Mouse (Mus musculus): ENCODE data around the gene Sez6. TPM values are rescaled to one million over a fixed set of nuclear protein-coding genes. Genes with fewer than 3 reads are reported as not detected.
A peak's percentile ranks its signal among the peaks of the same experiment; 100 is the strongest.

Sez6 gene
- total RNA-seq, 1 experiment from 2014 or later, result 3.8 TPM

DNA sequence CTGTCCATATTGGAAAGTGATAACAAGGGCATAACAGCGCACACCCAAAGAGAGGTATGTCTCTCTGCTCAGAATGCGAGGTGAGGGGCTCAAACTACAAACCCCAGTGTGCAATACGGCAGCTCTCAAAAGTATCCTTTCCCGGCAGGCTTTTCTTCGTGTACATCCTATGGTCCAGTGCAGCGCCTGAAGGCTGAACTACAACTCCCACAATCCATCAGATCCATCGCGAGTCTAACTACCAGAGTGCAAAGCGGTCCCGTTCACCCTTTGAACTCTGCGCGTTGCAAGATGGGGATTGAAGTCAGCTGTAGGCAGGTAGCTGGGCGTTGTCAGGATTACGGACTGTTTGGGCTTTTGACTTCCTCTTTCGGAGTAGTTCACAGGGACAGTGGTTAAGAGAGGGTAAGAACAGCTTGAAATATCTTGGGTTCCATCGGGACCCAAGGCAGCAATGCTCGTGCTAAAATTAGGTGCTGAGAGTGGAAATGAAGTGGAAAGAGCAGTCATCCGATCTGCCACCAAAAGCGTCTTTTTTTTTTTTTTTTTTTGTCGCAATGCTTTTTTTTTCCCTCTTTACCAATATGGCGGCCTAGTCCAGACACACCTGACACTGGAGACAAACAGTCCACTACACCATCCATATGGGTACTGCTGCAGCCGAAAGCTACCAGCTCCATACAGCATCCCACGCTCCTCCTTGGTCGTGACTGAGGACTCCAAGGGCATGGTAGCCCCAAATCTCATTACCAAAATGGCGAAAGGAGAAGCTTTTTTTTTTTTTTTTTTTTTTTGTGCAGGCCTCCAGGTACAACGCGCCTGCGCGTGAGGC, 51.2 kb downstream of the Sez6 start:
- DNase-seq, result peak; percentile 94

DNA sequence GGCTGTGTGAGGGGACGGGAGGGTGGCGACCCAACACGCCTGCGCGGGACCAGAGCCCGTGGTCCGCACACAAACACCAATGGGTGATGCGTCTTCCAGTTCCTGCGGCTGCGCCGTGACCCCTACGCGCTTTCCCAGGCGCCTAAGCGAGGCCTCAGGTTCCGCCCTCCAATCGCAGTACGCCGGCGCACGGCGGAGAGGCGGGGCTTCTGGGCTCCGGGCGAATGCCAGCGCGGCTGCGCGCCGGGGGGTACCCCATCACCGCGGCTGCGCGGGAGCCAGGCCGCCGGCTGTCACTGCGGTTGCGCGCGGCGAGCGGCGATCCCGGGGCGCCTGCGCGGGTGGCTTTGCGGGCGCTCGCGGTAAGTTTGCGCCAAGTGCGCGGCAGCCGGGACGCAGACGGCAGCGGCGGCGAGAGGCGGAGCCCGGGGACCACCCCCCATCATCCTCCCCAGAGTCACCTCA, 51.9 kb downstream of the Sez6 start, which contains the start of gene Phf12:
TSS of gene Phf12 (plus strand) at position 314 of the 465 bp plus-strand sequence.
- peak; percentile 100 for DNase-seq

DNA sequence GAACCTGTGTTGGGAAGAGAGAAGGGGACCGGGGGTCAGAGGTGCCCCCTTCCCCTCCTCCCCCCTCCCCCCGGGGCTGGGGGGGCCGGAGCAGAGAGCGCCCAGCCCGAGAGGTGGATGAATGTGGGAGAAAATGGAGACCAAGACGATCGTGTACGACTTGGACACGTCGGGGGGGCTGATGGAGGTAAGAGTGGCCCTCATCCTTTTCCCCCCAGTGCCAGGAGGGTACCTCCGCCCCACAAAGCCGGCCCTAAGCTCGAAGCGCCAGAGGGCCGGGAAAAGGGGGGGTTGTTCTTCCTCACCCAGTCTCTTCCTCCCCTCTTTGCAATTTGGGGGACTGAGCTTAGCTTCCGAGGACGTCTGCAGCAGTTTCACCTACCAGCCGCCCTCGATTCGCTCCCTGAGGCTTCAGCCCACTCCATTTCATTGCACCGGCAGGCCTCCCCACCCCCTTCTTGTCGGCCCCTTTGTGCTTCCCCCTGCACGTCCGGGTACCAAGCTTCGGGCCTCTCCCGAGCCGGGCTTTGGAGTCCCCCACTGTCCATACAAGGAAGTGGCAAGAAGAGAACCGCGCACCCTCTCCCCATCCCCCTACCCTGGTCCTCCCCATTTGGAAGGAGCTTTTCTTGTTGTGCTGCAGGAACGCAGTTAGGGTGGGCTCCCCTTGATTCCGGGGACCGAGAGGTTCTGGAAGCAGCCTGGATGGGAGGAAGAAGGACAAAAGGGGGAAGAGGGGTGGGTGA, 52.8 kb downstream of the Sez6 start:
- peak; percentile 83 for DNase-seq

DNA sequence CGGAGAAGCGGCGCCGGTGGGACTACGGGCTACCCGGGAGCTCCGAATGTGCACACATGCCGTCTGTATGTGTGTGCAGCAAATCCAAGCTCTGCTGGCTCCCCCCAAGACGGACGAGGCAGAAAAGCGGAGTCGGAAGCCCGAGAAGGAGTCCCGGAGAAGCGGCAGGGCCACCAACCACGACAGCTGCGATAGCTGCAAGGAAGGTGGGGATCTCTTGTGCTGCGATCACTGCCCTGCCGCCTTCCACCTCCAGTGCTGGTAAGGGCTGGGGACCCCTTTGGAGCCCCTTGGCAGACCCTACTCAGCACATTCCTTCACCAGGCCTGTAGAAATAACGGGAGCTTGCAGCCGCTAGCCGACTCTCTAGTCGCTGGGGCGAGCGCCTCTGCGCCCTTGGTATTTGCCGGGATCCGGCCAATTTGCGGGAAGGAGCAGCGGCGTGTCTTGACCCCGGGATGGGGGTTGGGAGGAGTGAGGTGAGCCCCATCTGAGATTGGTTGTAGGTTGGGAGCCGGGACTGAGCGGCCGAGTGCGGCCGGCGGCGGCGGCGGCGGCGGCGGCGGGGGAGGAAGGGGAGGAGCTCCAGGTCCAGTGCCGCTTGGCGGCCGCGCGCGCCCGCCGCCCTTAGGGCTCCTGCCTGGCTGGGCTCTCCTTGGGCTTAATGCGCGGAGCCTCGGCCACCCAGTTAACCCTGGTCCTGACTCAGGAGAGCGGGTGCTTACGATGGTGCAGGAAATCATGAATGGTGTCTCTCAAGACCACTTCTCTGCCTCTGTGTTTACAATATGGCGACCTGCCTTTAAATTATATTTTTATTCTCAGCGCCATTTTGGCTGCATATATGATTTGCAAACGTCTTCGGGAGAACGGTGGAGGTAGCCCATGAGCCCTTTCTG, 53.6 kb downstream of the Sez6 start:
- peak; percentile 88 for DNase-seq

DNA sequence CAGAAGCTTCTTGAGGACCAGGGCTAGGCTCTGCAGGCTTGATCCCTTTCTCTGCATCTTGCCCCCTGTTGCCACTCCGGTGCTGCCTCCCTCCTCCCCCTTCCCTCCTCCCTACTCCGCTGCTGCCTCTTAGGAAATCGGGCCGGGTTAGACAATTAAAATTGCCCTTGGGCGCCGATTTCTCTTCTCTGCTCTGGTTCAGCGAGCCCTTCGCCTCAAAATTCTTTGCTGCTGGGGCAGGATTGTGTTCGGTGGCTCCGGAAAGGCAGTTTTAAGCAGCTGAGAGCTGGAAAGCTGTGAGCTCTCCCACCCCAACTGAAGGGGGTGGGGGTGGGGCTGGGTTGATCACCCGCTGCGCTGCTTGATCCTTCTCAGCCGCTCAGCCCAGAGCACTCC, 54.2 kb downstream of the Sez6 start:
- DNase-seq, result peak; percentile 79

DNA sequence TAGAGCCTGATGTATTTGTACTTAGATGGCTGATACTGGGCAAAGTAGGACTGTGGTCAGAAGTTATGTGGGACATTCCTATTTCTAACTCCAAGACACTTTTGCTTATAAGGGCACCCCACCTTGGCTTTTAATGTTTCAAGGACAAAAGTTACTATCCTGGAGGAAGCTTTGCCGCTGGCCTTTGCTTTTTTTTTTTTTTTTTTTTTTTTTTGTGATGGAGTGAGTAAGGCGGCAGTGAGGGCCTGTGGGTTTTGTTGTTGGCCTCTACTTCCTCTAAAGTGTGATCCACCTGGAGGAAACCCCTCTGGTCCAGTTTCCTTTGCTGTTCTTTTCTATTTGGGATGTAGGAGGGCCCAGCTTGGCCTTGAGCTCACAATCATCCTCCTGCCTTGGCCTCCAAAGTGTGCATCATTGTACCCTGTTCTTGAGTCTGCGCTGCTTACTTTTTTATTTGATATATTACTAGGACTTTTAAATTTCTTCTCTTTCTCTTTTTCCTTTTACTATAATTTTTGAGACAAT, 55.0 kb downstream of the Sez6 start:
- DNase-seq, result no peak

DNA sequence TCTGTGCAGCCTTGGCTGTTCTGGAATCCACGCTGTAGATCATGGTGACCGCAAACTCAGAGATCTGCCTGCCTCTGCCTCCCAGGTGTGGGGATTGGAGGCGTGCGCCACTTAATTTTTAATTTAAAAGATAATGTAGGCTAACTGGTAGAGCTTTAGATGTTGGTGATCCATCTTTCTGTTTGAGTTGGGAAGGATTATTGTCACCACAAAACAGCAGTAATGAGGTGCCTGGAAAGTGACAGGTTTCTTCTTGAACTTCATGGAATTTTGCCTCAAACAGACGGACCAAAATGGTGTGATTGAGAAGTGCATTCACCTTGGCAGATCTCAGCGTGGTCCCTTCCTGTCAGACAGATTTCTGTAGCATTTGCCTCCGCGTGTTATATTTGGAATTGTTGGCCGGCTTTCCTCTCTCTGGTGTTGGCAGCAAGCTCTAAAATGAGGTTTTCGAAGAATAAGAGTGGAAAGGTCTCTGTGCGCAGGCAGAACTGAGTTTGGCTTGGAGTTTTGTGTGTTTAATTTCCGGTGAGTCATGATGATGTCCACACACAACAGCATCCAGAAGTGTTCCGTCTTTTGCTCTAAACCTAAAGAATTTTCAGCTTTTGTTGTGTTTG, 58.6 kb downstream of the Sez6 start:
- DNase-seq, result no peak

DNA sequence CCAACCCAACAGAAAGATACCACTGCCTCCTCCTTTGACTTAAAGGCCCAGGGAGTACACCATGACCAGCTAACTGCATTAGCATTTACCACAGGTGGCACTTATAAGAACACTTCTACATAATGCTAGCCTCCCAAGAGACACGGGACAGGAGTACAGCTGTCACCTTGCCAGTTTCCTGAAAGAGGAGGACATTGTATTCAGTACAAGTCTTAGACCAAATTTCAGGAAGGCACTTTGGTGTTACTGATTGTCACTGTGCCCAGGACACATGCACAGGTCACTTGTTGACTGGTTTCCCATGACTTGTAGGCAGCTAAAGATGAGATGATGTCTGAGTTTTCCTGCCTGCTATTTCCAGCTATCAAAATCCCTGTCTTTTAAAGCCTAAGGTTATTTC, 65.0 kb downstream of the Sez6 start:
- no peak for DNase-seq

DNA sequence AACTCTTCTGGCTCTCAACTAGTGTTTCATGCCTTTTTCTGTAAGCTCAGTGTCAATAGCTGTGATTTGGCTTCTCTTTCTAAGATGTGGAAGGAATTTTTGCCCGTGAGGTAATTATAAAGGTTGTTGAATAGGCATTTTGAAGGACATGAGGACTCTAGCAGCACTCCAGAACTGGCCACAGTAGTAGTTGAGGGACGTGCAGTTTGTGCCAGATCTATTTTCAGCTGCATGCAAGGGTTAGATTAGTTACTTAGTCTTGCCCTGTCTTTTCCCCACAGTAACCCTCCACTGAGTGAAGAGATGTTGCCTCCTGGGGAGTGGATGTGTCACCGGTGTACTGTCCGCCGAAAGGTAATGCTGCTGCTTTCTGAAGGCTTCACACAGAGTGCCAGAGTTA, 75.8 kb downstream of the Sez6 start:
- DNase-seq, result no peak

DNA sequence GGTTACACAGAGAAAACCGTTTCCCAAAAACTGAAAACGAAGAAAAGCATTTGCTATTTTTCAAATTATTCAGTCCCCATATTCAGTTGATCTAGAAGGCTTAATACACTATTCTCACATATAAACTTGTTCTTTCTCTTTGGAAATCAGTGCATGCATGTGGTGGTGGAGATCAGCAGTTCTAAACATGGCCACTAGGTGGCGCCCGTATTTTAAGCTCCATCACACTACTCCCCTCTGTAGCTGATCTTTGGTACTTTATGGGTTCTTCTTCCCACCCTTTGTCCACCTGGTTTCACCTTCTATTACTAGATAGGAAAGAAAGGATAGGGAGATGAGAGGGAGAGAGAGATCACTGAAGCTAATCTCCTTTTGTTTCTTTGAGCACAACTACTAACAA, 89.1 kb downstream of the Sez6 start:
- DNase-seq, result peak; percentile 79

DNA sequence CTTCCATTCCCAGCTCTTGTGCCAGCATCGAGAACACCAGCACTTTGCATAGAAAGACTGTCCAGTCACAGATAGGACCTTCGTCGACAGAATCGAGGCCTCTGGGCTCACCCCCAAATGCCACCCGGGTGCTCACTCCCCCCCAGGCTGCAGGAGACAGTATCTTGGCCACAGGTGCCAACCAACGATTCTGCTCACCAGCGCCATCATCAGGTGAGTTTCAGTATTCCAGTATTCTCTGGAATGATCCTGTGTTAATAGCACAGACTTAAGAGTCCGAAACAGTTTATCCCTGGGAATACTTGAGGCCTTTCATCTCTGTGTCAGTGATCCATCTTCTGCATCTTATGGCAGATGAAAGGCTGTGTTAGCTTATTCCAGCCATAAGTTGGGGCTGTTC, 93.0 kb downstream of the Sez6 start:
- peak; percentile 69 for DNase-seq

Other genes with a start within 250 kb of the Sez6 start
- 77.1 and 82.5 TPM in 2 replicates for gene Nufip2, start 244.6 kb upstream of the Sez6 start, total RNA-seq (2021)
- not detected in 2 replicates for gene Cryba1, start 205.5 kb upstream of the Sez6 start, total RNA-seq (2021)
- 57.6 and 62.5 TPM in 2 replicates for gene Myo18a, start 167.6 kb upstream of the Sez6 start, total RNA-seq (2021)
- not detected in 2 replicates for gene Gm10277, start 143.1 kb upstream of the Sez6 start, total RNA-seq (2021)
- gene Pipox, start 36.7 kb upstream of the Sez6 start, total RNA-seq (2021), result 3.7 and 21.3 TPM in 2 replicates
- 52.2 and 60.9 TPM in 2 replicates for gene Phf12, start 52.0 kb downstream of the Sez6 start, total RNA-seq (2021)
- gene Dhrs13, start 101.5 kb downstream of the Sez6 start, total RNA-seq (2021), result 9.9 and 10.3 TPM in 2 replicates
- 74.3 and 81.5 TPM in 2 replicates for gene Flot2, start 107.1 kb downstream of the Sez6 start, total RNA-seq (2021)
- 28.8 and 31.6 TPM in 2 replicates for gene Eral1, start 149.6 kb downstream of the Sez6 start, total RNA-seq (2021)
- 18.1 and 19.1 TPM in 2 replicates for gene Fam222b, start 163.9 kb downstream of the Sez6 start, total RNA-seq (2021)
- 47.2 and 50.7 TPM in 2 replicates for gene Traf4, start 234.8 kb downstream of the Sez6 start, total RNA-seq (2021)
- gene Nek8, start 245.9 kb downstream of the Sez6 start, total RNA-seq (2021), result 8.5 and 9.0 TPM in 2 replicates
- gene Tlcd1, start 245.9 kb downstream of the Sez6 start, total RNA-seq (2021), result 36.4 and 46.4 TPM in 2 replicates

Data from adrenal gland, postnatal 14 days (tissue).